Mouse (Mus musculus) olfactory bulb, adult 2 months (tissue): ENCODE results near the gene Adssl1. TPM values are rescaled to one million over a fixed set of nuclear protein-coding genes. Genes with fewer than 3 reads are reported as not detected.

Experiments
- H3K27ac ChIP-seq: fragments of 200-500 bp; 2 replicates; pipeline ENCODE4 v1.5.1; 2012; ENCODE audit warnings: low read depth, low read length; ENCODE audit not compliant: insufficient read depth
- H3K4me1 ChIP-seq: fragments of 200-500 bp; 2 replicates; pipeline ENCODE4 v1.6.1; 2012; ENCODE audit warnings: low read length; ENCODE audit not compliant: control insufficient read depth, insufficient read depth
- H3K4me3 ChIP-seq: fragments of 200-500 bp; 2 replicates; pipeline ENCODE4 v1.5.1; 2012; ENCODE audit warnings: mild to moderate bottlenecking, low read depth, low read length, moderate library complexity; ENCODE audit not compliant: insufficient read depth
- CTCF ChIP-seq: fragments of 200-500 bp; IDR thresholded peaks from 2 replicates; pipeline ENCODE4 v1.5.1; 2012; ENCODE audit warnings: low read depth, mild to moderate bottlenecking, low read length, moderate library complexity; ENCODE audit not compliant: insufficient read depth
- POLR2A ChIP-seq: fragments of 200-500 bp; IDR thresholded peaks from 2 replicates; pipeline ENCODE4 v1.6.1; 2012; ENCODE audit warnings: mild to moderate bottlenecking, low read depth, low read length, moderate library complexity; ENCODE audit not compliant: insufficient read depth
- WGBS: fragments of 180-500 bp; shearing (Covaris S2); methylation state at CpG from one replicate; pipeline ENCODE4 v1.1.7; 2018; 5-methylcytosine and 5-hydroxymethylcytosine counted together
- polyA plus RNA-seq: library from polyadenylated mRNA; stranded (reverse); fragments of >200 nt; gene quantifications from 2 replicates; pipeline ENCODE4 v1.2.4, GENCODE M21; 2012; ENCODE audit warnings: low replicate concordance; ENCODE audit not compliant: missing spikeins, insufficient read depth, insufficient read length

Adssl1 gene
- polyA plus RNA-seq, 1 experiment = not detected

DNA sequence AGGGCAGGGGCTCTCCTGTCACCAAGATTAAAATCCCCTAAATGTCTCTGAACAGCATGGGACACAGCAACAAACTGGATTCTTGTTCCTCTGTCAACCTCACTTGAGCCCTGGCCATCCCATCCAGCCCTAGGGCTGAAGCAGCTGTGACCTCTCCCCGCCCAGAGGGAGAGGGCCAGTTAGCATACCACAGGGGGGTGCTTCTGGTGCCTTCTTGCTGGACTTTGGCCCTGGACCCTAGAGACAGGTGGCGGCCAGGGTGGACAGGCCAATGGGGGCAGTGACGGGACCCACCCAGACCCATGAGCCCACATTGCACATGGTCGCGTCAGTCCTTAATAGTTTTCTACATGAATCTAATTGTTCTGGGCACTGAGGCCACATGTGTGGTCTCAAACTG lies 34.2 kb downstream of the Adssl1 start:
- Histone ChIP-seq H3K27ac (no peak overlapping the region), H3K4me3 (no peak overlapping the region), H3K4me1 (peaks cover 4% of the 10 kb centered on the region)
- WGBS = 91% methylated on average over 5 of the region's 5 CpGs
- TF ChIP-seq CTCF (no peak), POLR2A (no peak)

DNA sequence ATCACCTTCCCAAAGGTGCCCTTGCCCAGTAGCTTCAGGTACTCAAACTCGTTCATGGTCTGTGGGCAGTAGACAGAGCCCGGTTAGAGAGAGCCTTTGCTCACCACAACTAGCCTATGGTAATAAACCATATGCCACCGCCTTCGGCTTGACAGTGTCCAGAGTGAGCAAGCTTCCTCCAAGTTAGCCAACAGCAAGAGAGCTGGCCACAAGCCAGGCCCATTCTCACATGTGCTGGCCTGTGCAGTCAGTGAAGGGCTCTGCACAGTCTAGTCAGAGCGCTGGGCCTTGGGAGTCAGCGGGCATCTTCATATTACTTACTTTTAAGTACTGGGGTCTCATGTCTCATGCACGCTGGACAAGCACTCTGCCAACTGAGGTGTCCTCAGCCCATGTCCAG lies 38.8 kb downstream of the Adssl1 start:
- Histone ChIP-seq H3K27ac (no peak overlapping the region), H3K4me1 (peaks cover 5% of the 10 kb centered on the region), H3K4me3 (no peak overlapping the region)
- no peak for TF ChIP-seq CTCF
- TF ChIP-seq POLR2A = no peak
- WGBS = 79% methylated on average over 7 of the region's 7 CpGs

DNA sequence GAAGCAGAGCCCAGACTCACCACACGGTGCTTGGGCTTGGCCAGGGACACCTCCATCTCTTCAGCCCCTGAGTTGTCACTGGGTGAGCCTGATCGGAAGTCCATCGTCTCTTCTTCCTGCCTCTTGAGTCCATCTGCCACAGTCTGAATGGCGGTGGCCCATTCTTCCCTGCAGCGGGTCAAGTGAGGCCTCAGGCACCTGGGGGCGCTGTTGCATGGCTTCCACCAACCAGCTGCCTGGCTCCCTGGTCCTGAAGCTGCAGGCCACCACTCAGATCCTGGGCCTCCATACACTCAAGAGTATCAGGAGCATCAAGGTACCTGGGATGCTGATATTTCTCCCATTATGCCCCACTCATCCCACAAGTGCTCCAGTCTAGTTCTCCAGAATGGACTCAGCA lies 39.3 kb downstream of the Adssl1 start:
- H3K27ac ChIP-seq = no peak overlapping the region
- peaks cover 10% of the 10 kb centered on the region for H3K4me1 ChIP-seq
- H3K4me3 ChIP-seq = no peak overlapping the region
- WGBS = 75% methylated on average over 6 of the region's 6 CpGs
- TF ChIP-seq POLR2A = no peak
- no peak for TF ChIP-seq CTCF

DNA sequence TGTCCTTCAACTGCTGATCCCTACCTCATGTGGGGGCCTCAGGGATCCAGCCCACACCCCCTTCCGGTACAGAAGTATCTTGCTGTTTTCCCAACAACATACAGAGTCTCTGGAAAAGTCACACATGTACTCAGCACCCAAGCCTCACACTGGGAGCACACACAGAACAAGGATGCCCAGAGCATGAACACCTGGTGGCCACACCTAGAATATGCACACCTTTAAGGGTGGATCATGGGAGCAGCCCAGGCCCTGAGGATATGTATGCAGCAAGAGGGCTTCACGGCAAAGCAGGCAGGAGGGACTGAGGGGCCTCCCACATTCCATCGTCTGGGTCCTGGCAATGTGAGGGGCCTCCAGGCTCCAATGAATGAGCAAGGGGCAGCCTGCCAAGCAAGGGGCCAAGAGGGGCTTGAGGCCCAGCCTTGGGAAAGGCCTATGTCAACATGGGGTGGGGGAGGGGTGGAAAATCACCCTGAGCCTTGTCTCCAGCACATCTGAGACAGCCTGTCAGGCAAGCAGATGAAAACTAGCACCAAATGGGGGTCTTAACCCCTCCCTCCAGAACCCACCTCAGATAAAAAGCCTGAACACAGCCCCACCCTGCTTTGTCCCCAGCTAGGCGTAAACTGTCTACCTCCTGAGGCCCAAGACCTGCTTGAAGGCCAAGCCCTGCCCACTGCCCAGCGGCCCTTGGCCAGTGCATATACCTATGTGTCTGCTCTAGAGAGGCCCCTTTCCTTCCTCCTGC lies 40.9 kb downstream of the Adssl1 start:
- peaks cover 25% of the 10 kb centered on the region for H3K4me1 ChIP-seq
- H3K27ac ChIP-seq = no peak overlapping the region
- WGBS = 39% methylated on average over 5 of the region's 5 CpGs
- no peak for TF ChIP-seq POLR2A
- no peak overlapping the region for H3K4me3 ChIP-seq

DNA sequence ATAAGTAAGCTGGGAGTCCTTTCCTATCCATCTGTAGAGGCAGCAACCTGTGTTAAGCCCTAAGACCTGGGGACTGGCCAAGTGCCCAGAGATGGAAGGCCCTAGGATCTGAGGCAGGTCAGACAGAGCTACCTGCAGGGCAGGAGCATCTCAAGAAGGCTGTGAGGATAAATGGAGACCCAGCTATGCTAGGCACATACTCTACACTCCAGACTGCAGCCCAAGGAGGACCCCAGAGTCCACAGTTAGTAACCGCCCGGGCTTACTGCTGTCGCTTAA lies 41.4 kb downstream of the Adssl1 start:
- WGBS = 76% methylated on average over 3 of the region's 3 CpGs
- H3K27ac ChIP-seq = no peak overlapping the region
- peaks cover 30% of the 10 kb centered on the region for H3K4me1 ChIP-seq
- H3K4me3 ChIP-seq = no peak overlapping the region
- TF ChIP-seq CTCF (no peak), POLR2A (no peak)

DNA sequence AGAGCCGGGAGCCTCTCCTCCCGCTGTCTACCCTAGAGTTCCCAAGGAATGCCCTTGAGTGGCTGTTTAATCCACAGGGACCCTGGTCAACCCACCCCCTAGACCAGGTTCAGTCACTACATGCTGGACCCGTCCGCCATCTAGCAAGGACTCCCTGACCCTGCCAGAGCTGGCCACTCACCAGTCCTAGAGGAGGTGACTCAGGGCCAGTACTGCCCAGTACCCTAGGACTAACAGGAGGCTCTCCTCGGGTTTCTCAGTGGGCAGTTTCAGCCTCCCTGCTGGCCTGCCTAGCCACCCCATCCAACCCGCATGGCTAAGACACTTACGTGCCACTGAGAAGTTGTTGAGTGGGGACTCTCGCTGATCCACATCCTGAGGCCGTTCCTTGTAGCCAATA lies 42.0 kb downstream of the Adssl1 start:
- Histone ChIP-seq H3K4me3 (no peak overlapping the region), H3K27ac (no peak overlapping the region), H3K4me1 (peaks cover 36% of the 10 kb centered on the region)
- 79% methylated on average over 9 of the region's 9 CpGs for WGBS
- no peak for TF ChIP-seq POLR2A
- no peak for TF ChIP-seq CTCF

DNA sequence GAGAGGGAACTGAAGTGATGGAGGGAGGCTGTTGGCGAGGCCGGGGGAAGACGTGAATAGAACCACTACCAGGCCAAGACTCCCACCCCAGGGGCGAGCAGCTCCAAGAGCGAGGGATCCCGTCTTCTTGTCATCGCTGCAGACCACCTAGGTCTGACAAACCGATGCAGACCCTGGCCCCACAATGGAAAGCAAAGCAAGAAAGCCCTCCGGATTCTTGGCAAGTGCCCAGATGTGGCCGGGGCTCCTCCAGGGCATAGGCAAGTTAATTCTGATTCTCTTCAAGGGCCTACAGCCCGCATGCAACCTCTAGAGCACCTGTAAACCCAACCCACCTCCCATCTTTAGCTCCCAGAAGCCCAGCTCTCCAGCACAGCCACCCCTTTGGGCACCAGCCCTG lies 43.5 kb downstream of the Adssl1 start:
- Histone ChIP-seq H3K4me1 (peaks cover 48% of the 10 kb centered on the region), H3K4me3 (no peak overlapping the region), H3K27ac (no peak overlapping the region)
- WGBS = 57% methylated on average over 11 of the region's 11 CpGs
- no peak for TF ChIP-seq POLR2A
- TF ChIP-seq CTCF = no peak

DNA sequence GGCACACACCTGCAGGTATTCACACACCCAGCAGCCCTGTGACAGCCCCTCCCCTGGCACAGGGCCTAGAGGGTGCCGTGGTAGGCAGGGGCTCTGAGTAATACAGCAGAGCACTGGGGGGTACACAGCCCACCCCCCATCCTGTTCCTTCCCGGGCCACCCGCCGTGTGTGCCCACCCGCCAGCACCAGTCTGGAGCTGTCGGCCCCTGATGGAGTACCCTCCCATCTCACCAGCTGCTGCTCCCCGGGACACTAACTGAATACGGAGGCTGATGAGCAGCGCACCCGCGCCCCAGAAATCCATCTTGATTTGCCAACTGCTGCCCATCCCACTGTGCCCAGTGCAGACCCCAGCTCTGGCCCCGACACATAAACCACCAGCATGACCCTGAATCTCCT lies 43.9 kb downstream of the Adssl1 start:
- Histone ChIP-seq H3K4me3 (no peak overlapping the region), H3K27ac (no peak overlapping the region), H3K4me1 (peaks cover 52% of the 10 kb centered on the region)
- WGBS = 45% methylated on average over 12 of the region's 12 CpGs
- TF ChIP-seq CTCF = no peak
- TF ChIP-seq POLR2A = no peak

DNA sequence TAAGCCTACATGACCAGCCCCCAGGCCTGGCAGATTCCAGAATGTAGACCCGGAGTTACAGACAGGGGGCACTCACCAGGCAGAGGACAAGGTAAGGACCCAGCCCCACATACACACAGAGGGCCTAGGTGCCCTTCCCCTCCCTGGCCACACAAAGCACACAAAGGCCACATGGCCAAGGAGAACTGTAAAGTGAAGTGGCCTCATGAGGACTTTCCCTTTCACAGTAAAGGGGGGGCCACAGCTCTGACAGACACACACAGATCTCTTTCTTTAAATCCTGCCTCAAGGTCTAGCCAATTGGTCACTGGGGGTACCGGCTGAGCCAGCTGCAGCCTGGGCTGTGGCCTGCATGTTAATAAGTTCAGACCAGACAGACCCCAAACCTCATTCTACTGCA lies 44.3 kb downstream of the Adssl1 start:
- TF ChIP-seq CTCF (0 out of 2 replicates have a peak, but pooled peaks have one; percentile 2), POLR2A (no peak)
- no peak overlapping the region for H3K27ac ChIP-seq
- 21% methylated on average over 2 of the region's 2 CpGs for WGBS
- no peak overlapping the region for H3K4me3 ChIP-seq
- H3K4me1 ChIP-seq = peaks cover 52% of the 10 kb centered on the region

DNA sequence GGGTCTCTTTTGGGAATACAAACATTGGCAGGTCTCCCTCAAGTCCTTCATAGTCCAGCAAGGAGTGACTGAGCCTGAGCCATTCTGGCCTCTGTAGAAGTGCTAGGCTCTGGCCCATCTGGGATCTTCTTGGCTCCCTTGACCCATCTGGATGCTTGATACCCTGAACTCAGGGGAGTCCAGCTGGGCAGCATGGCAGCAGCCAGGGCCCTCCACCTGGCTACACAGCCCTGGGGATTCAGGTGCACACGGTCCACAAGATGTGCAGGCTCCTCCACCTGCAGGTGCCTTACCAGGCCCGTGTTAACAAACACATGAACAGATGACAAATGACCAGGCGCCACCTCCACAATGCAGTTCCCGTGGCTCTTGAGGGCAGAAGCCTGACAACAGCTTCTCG lies 44.8 kb downstream of the Adssl1 start:
- H3K4me3 ChIP-seq = no peak overlapping the region
- TF ChIP-seq POLR2A (no peak), CTCF (no peak)
- H3K27ac ChIP-seq = no peak overlapping the region
- peaks cover 54% of the 10 kb centered on the region for H3K4me1 ChIP-seq
- 39% methylated on average over 5 of the region's 5 CpGs for WGBS
